Mouse (Mus musculus): ENCODE data around the gene Fbrsl1. TPM values are rescaled to one million over a fixed set of nuclear protein-coding genes. Genes with fewer than 3 reads are reported as not detected.

The Fbrsl1 gene
- total RNA-seq, 2 experiments from 2014 or later, result 9.8 to 37.6 TPM

Other genes starting within 250 kb of the Fbrsl1 start
- gene Ankle2, start 217.5 kb downstream of the Fbrsl1 start, total RNA-seq (2014; fragmentation: Nextera tagmentation), result 27.2 and 30.6 TPM in 2 replicates
- gene Ankle2, start 217.5 kb downstream of the Fbrsl1 start, total RNA-seq (2017), result 48.1 and 52.9 TPM in 2 replicates
- 52.9 and 53.2 TPM in 2 replicates for gene Pgam5, start 178.6 kb downstream of the Fbrsl1 start, total RNA-seq (2014; fragmentation: Nextera tagmentation)
- gene Pgam5, start 178.6 kb downstream of the Fbrsl1 start, total RNA-seq (2017), result 45.3 and 53.1 TPM in 2 replicates
- 14.6 and 42.8 TPM in 2 replicates for gene Pxmp2, start 162.3 kb downstream of the Fbrsl1 start, total RNA-seq (2014; fragmentation: Nextera tagmentation)
- gene Pxmp2, start 162.3 kb downstream of the Fbrsl1 start, total RNA-seq (2017), result 15.4 and 18.7 TPM in 2 replicates
- gene Pole, start 162.2 kb downstream of the Fbrsl1 start, total RNA-seq (2014; fragmentation: Nextera tagmentation), result 124 and 127 TPM in 2 replicates
- 45.6 and 51.5 TPM in 2 replicates for gene Pole, start 162.2 kb downstream of the Fbrsl1 start, total RNA-seq (2017)
- not detected in 2 replicates for gene P2rx2, start 105.3 kb downstream of the Fbrsl1 start, total RNA-seq (2014; fragmentation: Nextera tagmentation)
- gene P2rx2, start 105.3 kb downstream of the Fbrsl1 start, total RNA-seq (2017), result not detected in 2 replicates
- not detected in 2 replicates for gene Lrcol1, start 103.8 kb downstream of the Fbrsl1 start, total RNA-seq (2014; fragmentation: Nextera tagmentation)
- not detected in 2 replicates for gene Lrcol1, start 103.8 kb downstream of the Fbrsl1 start, total RNA-seq (2017)
- gene Galnt9, start 95.9 kb upstream of the Fbrsl1 start, total RNA-seq (2014; fragmentation: Nextera tagmentation), result not detected in 2 replicates
- not detected in 2 replicates for gene Galnt9, start 95.9 kb upstream of the Fbrsl1 start, total RNA-seq (2017)
- 66.3 and 72.4 TPM in 2 replicates for gene Noc4l, start 204.9 kb upstream of the Fbrsl1 start, total RNA-seq (2014; fragmentation: Nextera tagmentation)
- gene Noc4l, start 204.9 kb upstream of the Fbrsl1 start, total RNA-seq (2017), result 38.9 and 51.2 TPM in 2 replicates
- 56.5 and 63.6 TPM in 2 replicates for gene Ddx51, start 204.9 kb upstream of the Fbrsl1 start, total RNA-seq (2014; fragmentation: Nextera tagmentation)
- 6.6 and 8.7 TPM in 2 replicates for gene Ddx51, start 204.9 kb upstream of the Fbrsl1 start, total RNA-seq (2017)

All from megakaryocyte-erythroid progenitor cell, adult 5-6 weeks (primary cell).